Mouse (Mus musculus) midbrain, embryonic 14.5 days (tissue): ENCODE results near the gene B4galt3. TPM values are rescaled to one million over a fixed set of nuclear protein-coding genes. Genes with fewer than 3 reads are reported as not detected.
A peak's percentile ranks its signal among the peaks of the same experiment; 100 is the strongest.

Source experiments
- ATAC-seq: fragments of 200-750 bp; cut with Nextera tagmentation; 2 replicates; pipeline ENCODE4 v1.8.0; 2017; ENCODE audit warnings: moderate number of reproducible peaks, moderate library complexity; ENCODE audit not compliant: low FRiP score, low TSS enrichment
- DNase-seq: peaks from one replicate; pipeline ENCODE4 v3.0.0-alpha.2; 2015
- H3K27ac ChIP-seq: fragments of 300-500 bp; sonication (generic); replicated peaks from 2 replicates; pipeline ENCODE4 v1.5.1; 2014; ENCODE audit warnings: mild to moderate bottlenecking, low read depth, low read length, moderate library complexity
- H3K27me3 ChIP-seq: fragments of 300-500 bp; sonication (generic); 2 replicates; pipeline ENCODE4 v1.6.1; 2014; ENCODE audit warnings: low read length, control low read depth, mixed read lengths; ENCODE audit not compliant: control insufficient read depth, insufficient read depth
- H3K36me3 ChIP-seq: fragments of 300-500 bp; sonication (generic); 2 replicates; pipeline ENCODE4 v1.6.1; 2014; ENCODE audit warnings: low read length, control low read depth; ENCODE audit not compliant: control insufficient read depth, insufficient read depth
- H3K4me1 ChIP-seq: fragments of 300-500 bp; sonication (generic); 2 replicates; pipeline ENCODE4 v1.6.1; 2014; ENCODE audit warnings: mild to moderate bottlenecking, antibody characterized with exemption, low read length, control low read depth; ENCODE audit not compliant: control insufficient read depth, insufficient read depth
- H3K4me2 ChIP-seq: fragments of 300-500 bp; sonication (generic); 2 replicates; pipeline ENCODE4 v1.6.1; 2014; ENCODE audit warnings: mild to moderate bottlenecking, low read length, moderate library complexity
- H3K4me3 ChIP-seq: fragments of 300-500 bp; sonication (generic); replicated peaks from 2 replicates; pipeline ENCODE4 v1.5.1; 2014; ENCODE audit warnings: low read depth, low read length
- H3K9ac ChIP-seq: fragments of 300-500 bp; sonication (generic); replicated peaks from 2 replicates; pipeline ENCODE4 v1.6.1; 2014; ENCODE audit warnings: mild to moderate bottlenecking, low read length, moderate library complexity
- H3K9me3 ChIP-seq: fragments of 300-500 bp; sonication (generic); 2 replicates; pipeline ENCODE4 v1.6.1; 2016; ENCODE audit warnings: low read length, control low read depth, mixed read lengths; ENCODE audit not compliant: control insufficient read depth
- WGBS: fragments of 180-500 bp; shearing (Covaris S2); extraction: QIAGEN DNeasy Blood & Tissue Kit; methylation state at CpG from one replicate; pipeline ENCODE4 v1.1.7; 2014; 5-methylcytosine and 5-hydroxymethylcytosine counted together
- polyA plus RNA-seq: library from polyadenylated mRNA; unstranded; fragments of >200 nt; fragmentation: Nextera tagmentation; extraction: Ambion mirVana; gene quantifications from 2 replicates; pipeline ENCODE4 v1.2.1, GENCODE M21; 2014

The B4galt3 gene
- polyA plus RNA-seq, 1 experiment from 2014 or later = 101 TPM

DNA sequence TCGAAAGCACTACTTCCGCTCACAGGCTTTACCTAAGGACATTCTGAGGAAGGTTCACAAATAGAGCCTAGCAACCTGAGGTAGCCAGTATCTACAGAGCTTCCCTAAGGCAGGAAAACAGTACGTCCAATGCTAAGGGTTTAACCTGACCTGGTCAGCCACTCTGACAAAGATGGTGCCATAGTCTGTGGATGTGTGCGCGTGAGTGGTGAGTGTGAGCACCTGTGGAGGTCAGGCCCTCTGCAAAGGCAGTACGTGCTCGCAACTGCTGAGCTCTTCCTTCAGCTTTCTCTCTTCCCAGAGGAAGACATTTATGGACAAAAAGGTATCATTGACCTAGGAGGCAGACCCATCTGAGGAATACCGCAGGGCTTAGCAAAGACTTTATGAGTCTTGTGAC, 8.3 kb downstream of the B4galt3 start:
- Histone ChIP-seq H3K4me1 (peaks cover 7% of the 10 kb centered on the region), H3K9ac (no peak overlapping the region), H3K27me3 (no peaks in the 10 kb centered on the region), H3K27ac (no peak overlapping the region), H3K4me3 (no peak overlapping the region), H3K4me2 (no peak overlapping the region), H3K9me3 (no peaks in the 10 kb centered on the region), H3K36me3 (peaks cover 68% of the 10 kb centered on the region)
- WGBS = 96% methylated on average over 8 of the region's 8 CpGs
- DNase-seq (no peak), ATAC-seq (no peak)

GRCm38 (mm10) chr1:171279012-171279705, 9.0 kb downstream of the B4galt3 start:
- no peak for DNase-seq
- 91% methylated on average over 14 of the region's 14 CpGs for WGBS
- H3K36me3 ChIP-seq = peaks cover 66% of the 10 kb centered on the region
- peaks cover 7% of the 10 kb centered on the region for H3K4me1 ChIP-seq
- H3K27me3 ChIP-seq = no peaks in the 10 kb centered on the region
- no peak overlapping the region for H3K9ac ChIP-seq
- H3K9me3 ChIP-seq = no peaks in the 10 kb centered on the region
- H3K27ac ChIP-seq = no peak overlapping the region
- peak overlapping the region; percentile 85; the same call in 1 of the 2 replicates for H3K4me2 ChIP-seq
- no peak for ATAC-seq
- H3K4me3 ChIP-seq = no peak overlapping the region

DNA sequence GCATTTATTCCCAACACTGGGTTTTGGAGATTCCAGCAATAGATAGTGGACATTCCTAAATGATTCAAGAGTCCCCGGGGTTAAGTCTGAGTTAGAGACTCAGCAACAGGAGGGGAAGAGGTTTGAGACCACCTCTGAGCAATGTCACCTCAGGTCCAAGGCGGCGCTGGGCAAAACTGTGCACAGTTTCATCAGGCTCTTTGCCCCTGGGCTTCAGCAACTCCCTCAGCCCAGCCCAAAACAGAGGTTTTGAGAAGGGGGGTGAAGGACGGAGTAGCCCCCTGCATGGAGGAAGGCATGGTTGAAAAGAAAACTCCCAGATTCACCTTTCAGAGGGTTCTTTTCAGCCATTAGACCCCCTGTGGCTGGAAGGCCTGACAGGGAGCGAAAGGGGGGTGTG, 9.6 kb downstream of the B4galt3 start:
- Histone ChIP-seq H3K27me3 (no peaks in the 10 kb centered on the region), H3K4me2 (peak overlapping the region; percentile 85), H3K4me3 (peak overlapping the region; percentile 67), H3K9me3 (no peaks in the 10 kb centered on the region), H3K27ac (no peak overlapping the region), H3K36me3 (peaks cover 64% of the 10 kb centered on the region), H3K4me1 (peaks cover 7% of the 10 kb centered on the region), H3K9ac (peak overlapping the region; percentile 63; the same call in 1 of the 2 replicates)
- 55% methylated on average over 5 of the region's 5 CpGs for WGBS
- DNase-seq (no peak), ATAC-seq (no peak)

GRCm38 (mm10) chr1:171280250-171280915, 10.3 kb downstream of the B4galt3 start:
- ATAC-seq (no peak), DNase-seq (no peak)
- Histone ChIP-seq H3K27me3 (no peaks in the 10 kb centered on the region), H3K4me2 (peak overlapping the region; percentile 85), H3K36me3 (peaks cover 64% of the 10 kb centered on the region), H3K27ac (0 out of 2 replicates have a peak overlapping the region, but pooled peaks have one; percentile 41), H3K9ac (peak overlapping the region; percentile 63), H3K4me3 (peak overlapping the region; percentile 67), H3K4me1 (peaks cover 7% of the 10 kb centered on the region), H3K9me3 (no peaks in the 10 kb centered on the region)
- WGBS = 2% methylated on average over 25 of the region's 25 CpGs

- Histone ChIP-seq H3K36me3 (peaks cover 64% of the 10 kb centered on the region), H3K9ac (peak within 1 kb of the TSS; percentile 63), H3K4me3 (peak within 1 kb of the TSS; percentile 67), H3K27me3 (no peaks in the 10 kb centered on the region), H3K4me2 (peak within 1 kb of the TSS; percentile 85), H3K4me1 (peaks cover 7% of the 10 kb centered on the region), H3K27ac (peak within 1 kb of the TSS; percentile 46), H3K9me3 (no peaks in the 10 kb centered on the region)
- DNase-seq (peak; percentile 95), ATAC-seq (peak; percentile 97)
- under 1% methylated on average over 26 of the region's 26 CpGs for WGBS
Measured at GRCm38 (mm10) chr1:171280916-171281527, 10.9 kb downstream of the B4galt3 start, which contains the start of gene Ppox. TSS of gene Ppox (minus strand) at chr1:171281186.

GRCm38 (mm10) chr1:171281528-171281923, 11.4 kb downstream of the B4galt3 start:
- 1% methylated on average over 10 of the region's 10 CpGs for WGBS
- Histone ChIP-seq H3K27ac (peak overlapping the region; percentile 46), H3K27me3 (no peaks in the 10 kb centered on the region), H3K9ac (peak overlapping the region; percentile 29; the same call in 1 of the 2 replicates), H3K4me1 (peaks cover 7% of the 10 kb centered on the region), H3K36me3 (peaks cover 63% of the 10 kb centered on the region), H3K9me3 (no peaks in the 10 kb centered on the region), H3K4me3 (peak overlapping the region; percentile 67), H3K4me2 (peak overlapping the region; percentile 57)
- peak; percentile 39 for ATAC-seq
- DNase-seq = peak; percentile 75

- DNase-seq = no peak
- Histone ChIP-seq H3K27ac (no peak overlapping the region), H3K36me3 (peaks cover 56% of the 10 kb centered on the region), H3K9ac (no peak overlapping the region), H3K4me3 (no peak overlapping the region), H3K9me3 (no peaks in the 10 kb centered on the region), H3K27me3 (no peaks in the 10 kb centered on the region), H3K4me2 (no peak overlapping the region), H3K4me1 (peaks cover 11% of the 10 kb centered on the region)
- ATAC-seq = no peak
- 80% methylated on average over 18 of the region's 18 CpGs for WGBS
Measured at GRCm38 (mm10) chr1:171282086-171282805, 12.1 kb downstream of the B4galt3 start.
